Mouse (Mus musculus) brain, embryonic 14.5 days (tissue): ENCODE data around the gene Bcl2l13.

ENCODE experiments used
- CTCF ChIP-seq: fragments of 200-500 bp; IDR thresholded peaks from 2 replicates; pipeline ENCODE4 v1.5.1; 2012; ENCODE audit warnings: inconsistent platforms, mild to moderate bottlenecking, moderate library complexity, borderline replicate concordance; ENCODE audit not compliant: insufficient read depth, insufficient read length; ENCODE audit errors: extremely low read depth
- POLR2A ChIP-seq: fragments of 200-500 bp; IDR thresholded peaks from 2 replicates; pipeline ENCODE4 v1.6.1; 2012; ENCODE audit warnings: mild to moderate bottlenecking, inconsistent platforms, borderline replicate concordance; ENCODE audit not compliant: poor library complexity, insufficient read depth, insufficient read length, severe bottlenecking; ENCODE audit errors: extremely low read depth

GRCm38 (mm10) chr6:120795422-120796086 lies 40.5 kb upstream of the Bcl2l13 start:
- TF ChIP-seq CTCF (no peak), POLR2A (no peak)
